Mouse (Mus musculus): ENCODE data around the gene Ilf3.
"Not testable (repeated sequence)": the region's sequence is repeated elsewhere in the genome, so short reads cannot be mapped to it uniquely, and the experiment has no call there.

The Ilf3 gene

GRCm38 (mm10) chr9:21367357-21368111, at the start of gene Ilf3:
Gene Ilf3 (plus strand): TSS chr9:21367871.
- peak; percentile 100 for DNase-seq (ENCODE audit: low read depth)

DNA sequence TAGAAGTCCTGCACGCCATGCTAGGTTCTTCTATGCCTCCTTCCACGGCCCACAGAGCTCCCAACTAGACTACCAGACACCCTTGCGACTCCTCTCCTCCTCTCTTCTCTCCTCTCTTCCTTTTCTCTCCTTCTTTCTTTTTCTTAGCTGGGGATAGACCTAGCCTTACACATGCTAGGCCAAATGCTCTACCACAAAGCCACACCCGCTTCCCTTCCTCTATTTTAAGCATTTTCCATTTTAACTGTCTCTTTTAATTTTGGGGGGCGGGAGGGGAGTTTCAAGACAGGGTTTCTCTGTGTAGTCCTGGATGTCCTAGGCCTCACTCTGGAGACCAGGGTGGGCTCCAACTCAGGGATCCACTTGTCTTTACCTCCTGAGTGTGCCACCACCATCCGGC, 48.9 kb upstream of the Ilf3 start:
- peak; percentile 48 for DNase-seq (ENCODE audit: low read depth)

DNA sequence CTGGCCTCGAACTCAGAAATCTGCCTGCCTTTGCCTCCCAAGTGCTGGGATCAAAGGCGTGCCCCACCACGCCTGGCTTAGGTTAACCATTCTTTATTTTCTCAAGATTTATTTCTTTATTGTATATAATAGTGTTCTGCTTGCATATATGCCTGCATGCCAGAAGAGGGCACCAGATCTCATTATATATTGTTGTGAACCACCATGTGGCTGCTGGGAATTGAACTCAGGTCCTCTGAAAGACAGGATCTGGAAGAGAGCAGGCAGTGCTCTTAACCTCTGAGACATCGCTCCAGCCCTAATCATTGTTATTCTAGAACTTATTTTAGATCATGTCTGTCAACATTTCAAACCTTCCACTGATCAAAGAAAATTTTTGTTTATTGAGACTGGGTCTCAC, 48.2 kb upstream of the Ilf3 start:
- DNase-seq (ENCODE audit: low read depth): peak; percentile 41

GRCm38 (mm10) chr9:21320280-21320618, 47.4 kb upstream of the Ilf3 start:
- no peak for DNase-seq (ENCODE audit: low read depth)

DNA sequence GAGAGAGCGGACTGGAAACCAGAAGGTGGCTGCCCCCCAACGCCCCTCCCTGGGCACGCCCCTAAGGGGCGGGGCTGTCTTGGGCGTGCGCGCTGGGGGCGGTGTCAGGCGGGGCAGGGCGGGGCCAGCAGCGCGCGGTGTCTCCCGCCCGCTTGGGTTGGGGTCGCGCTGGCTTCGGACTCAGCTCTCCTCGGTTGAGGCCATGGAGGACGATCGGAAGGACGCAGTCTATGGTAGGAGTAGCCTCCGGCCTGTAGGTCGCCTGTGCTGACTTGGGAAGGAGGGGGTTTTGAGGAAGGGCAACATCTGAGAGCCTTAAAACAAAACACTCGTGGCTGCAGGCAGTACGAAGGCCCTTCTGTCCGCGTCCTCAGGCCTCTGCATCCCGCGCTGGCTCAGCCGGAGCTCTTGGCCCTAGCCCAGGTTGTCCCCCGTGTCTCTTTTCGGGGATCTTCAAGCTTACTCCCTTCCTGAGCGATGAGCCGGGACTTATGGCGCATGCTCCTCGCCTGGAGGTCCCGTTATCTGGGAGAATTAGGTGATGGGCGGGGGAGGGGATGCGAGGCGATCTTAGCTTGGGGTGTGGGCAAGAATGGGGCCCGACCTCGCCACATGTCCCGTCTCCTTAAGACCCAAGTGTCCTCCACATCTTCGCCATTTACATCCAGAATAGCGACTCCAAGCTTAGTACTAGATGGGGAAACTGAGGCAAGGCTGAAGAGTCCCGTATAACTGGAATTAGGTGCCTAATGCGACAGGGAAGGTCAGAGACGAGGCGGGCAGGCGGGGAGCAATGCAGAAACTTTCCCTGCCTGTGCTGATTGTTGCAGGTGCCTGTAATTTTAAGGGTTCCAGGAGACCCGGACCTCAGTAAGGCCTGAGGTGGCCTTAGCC, 46.8 kb upstream of the Ilf3 start, which contains the start of gene Slc44a2:
Slc44a2 (plus strand) TSS at position 80 of the 894 bp plus-strand sequence.
- peak; percentile 92 for DNase-seq (ENCODE audit: low read depth)

GRCm38 (mm10) chr9:21321513-21321835, 46.2 kb upstream of the Ilf3 start:
- DNase-seq (ENCODE audit: low read depth): peak; percentile 84

DNA sequence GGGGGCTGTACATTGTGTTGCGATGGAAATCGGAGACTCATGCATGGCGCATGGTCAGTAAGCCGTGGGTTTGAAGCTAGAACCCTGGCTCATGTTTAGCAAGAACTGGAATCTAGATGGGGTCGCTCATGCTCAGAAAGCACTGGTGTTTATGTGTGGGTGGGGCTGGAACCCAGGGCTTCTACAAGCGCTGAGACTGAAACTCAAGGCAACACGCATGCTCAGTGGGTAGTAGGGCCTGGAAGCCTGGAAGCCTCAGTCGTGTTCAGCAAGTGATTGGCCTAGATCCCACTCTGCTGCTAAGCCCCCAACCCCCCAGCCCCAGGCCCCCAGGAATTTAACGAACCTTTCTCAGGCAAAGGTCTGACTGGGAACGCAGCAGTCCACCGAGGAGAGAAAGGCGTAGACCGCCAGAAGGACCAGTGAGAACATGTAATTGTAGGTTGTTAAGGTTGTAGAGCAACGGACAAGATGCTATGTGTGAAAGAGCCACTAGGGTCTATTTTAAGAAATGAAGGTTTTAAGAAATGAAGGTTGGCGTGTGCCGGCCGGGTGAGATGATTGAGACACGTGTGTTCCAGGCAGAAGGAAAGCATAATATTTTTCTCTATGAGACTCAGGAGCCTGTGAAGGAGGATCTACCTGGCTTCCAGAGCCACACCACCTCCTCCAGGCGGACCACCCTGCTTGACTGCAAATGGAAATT, 45.3 kb upstream of the Ilf3 start:
- peak; percentile 76 for DNase-seq (ENCODE audit: low read depth)

- DNase-seq (ENCODE audit: low read depth): not testable (repeated sequence)
These were observed 44.8 kb upstream of the Ilf3 start for GRCm38 (mm10) chr9:21322917-21323297.

GRCm38 (mm10) chr9:21324269-21324668, 43.4 kb upstream of the Ilf3 start:
- DNase-seq (ENCODE audit: low read depth): peak; percentile 36

GRCm38 (mm10) chr9:21327569-21327968, 40.1 kb upstream of the Ilf3 start:
- DNase-seq (ENCODE audit: low read depth): no peak

DNA sequence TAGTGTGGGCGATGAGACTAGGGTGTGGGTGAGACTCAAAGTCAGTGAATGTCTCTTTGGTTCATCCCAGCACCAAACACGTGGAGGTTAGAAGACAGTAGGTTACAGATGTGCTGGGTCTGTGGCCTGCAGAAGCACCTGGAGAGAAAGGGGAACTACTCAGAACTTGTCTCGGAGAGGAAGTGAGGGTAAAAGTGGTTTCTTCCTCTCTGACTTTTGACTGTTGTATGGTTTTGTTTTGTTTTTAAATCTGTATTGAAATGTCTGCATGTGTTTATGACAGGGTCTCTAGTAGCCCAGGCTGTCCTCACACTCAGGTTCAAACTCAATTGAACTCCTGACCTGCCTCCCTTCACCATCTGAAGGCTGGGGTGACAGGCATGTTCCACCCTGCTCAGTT, 39.6 kb upstream of the Ilf3 start:
- peak; percentile 83 for DNase-seq (ENCODE audit: low read depth)

DNA sequence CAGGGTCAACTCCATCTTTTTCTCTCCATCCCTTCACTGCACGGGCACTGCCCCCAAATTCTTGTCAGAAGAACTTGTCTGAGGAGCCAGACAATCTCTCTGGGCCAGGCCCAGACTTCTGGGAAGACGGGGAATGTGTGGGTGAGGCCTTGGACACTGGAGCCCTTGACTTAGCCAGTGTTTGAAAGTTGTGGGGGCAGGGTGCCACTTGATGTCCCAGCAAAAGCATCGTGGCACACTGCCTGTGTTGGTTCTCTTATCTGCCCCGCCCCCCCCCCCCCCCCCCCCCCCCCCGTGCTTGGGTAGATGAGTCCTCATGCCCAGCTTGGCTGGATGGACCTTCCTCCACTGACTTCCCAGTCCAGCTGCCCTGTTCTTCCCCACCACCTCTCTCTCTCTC, 38.6 kb upstream of the Ilf3 start:
- no peak for DNase-seq (ENCODE audit: low read depth)

DNA sequence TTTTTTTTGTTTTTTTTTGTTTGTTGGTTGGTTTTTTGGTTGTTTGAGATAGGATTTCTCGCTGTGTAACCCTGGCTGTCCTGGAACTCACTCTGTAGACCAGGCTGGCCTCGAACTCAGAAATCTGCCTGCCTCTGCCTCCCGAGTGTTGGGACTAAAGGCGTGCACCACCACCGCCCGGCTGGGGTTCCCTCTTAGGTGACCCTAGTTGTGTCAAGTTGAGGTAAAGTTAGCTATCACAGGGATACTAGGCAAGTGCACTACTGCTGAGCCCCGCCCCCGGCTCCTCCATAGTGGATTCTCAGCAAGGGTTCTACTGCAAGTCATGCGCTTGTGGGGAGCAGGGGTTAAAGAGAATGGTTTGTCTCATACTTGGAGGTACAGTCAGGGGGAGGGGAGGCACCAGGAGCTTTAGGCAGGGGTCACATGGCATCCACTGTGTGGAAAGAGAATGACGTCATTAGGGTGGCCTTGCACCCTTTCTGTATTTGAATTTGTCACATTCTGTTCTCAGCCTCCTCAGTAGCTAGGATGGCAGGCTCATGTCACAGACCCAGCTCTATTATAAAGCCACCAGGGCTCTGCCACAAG, 37.9 kb upstream of the Ilf3 start:
- peak; percentile 63 for DNase-seq (ENCODE audit: low read depth)

- peak; percentile 46 for DNase-seq (ENCODE audit: low read depth)
These were observed 36.1 kb upstream of the Ilf3 start for GRCm38 (mm10) chr9:21331365-21332140.

DNA sequence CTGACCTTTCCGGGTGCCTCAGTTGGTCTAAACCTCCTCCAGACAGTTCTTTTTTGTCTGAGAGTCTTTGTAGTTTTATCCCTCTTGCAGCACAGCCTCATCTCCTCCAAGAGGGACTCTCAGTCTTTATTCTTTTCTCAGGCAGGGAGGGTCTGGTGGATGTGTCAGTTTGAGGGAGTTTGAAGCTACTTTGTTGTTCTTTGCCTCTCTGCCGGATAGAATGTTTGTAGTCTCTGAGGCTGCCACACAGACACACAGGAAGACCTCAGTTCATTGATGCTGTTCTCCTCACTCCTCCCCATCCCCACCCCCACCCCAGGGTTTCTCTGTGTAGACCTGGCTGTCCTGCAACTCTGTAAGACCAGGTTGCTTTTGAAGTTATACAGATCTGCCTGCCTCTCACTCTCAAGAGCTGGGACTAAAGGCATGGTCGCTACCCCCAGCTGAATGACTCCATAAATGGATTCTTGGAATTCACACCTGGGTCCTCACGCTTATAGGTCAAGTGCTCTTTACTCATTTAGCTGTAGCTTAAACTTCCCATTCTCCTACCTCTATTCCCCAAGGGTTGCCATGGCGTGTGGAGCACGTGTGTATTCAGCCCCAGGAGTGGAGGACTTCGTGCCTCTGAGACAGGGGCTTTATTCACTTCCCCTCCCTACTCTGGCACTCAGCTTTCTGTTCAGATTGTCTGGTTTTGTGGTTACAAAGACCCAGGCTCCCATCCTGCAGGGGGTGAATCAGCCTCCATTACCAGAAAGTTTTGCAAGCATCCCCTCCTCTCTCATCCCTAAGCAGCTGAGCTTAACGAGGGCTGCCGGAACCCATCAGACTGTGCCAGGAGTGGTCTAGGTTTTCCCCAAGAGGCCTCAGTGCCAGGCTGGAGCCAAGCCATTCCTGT, 35.3 kb upstream of the Ilf3 start:
- peak; percentile 54 for DNase-seq (ENCODE audit: low read depth)

- no peak for DNase-seq (ENCODE audit: low read depth)
These were observed 34.1 kb upstream of the Ilf3 start for GRCm38 (mm10) chr9:21333523-21333922.

DNA sequence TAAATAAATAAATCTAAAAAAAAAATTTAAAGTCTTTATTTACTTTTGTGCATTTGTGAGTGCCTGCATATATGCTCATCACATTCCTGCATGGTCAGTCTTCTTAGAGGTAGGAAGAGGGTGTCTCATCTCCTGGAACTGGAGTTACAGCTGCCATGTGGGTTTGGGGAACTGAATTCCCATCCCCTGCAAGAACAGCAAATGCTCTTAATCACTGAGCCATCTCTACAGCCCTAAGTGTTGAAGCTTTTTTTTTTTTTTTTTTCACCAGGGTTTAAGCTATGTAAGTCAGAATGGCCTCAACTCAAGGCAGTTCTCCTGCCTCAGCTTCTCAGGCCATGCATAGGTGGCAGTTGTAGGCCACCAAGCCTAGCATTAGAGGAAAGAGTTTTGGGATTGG, 32.9 kb upstream of the Ilf3 start:
- DNase-seq (ENCODE audit: low read depth): no peak

- no peak for DNase-seq (ENCODE audit: low read depth)
These were observed 32.3 kb upstream of the Ilf3 start for GRCm38 (mm10) chr9:21335391-21335790.

DNA sequence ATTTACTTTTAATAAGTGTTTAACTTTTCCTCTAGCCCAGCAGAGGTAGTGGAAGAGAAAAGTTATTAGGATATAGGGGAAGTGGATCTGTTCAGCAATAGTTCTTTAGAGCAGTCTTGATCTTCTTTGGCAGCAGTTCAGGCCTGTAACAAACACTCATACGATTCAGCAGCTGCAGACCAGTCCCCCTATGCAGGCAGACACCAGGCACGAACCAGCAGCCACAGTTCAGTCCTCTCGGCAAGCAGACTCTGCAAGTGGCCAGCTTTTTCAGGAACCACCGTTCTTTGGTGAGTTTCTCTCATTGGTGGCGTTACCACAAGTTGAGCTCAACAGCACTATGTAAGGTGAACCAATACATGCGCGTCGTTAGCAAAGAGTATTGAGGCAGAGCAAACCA, 31.2 kb upstream of the Ilf3 start:
- DNase-seq (ENCODE audit: low read depth): no peak

- DNase-seq (ENCODE audit: low read depth): no peak
These were observed 30.0 kb upstream of the Ilf3 start for GRCm38 (mm10) chr9:21337652-21338051.

DNA sequence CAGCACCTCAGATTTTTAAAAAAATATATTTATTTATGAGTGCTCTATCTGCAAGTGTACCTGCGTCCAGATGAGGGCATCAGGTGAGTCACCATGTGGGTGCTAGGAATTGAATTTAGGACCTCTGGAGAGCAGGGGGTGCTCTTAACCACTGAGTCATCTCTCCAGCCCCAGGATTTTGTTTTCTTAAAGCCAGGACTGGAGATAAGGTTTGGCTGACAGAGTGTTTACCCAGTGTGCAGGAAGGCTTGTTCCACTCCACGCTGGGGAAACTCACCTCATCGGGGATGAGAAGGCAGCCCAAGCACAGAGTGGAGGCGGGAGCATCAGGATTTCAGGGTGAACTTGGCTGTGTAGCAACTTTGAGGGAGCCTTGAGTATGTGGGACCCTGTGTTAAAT, 27.3 kb upstream of the Ilf3 start:
- DNase-seq (ENCODE audit: low read depth): no peak

Data from induced T-regulatory cell, adult 2 months (primary cell).